Mouse (Mus musculus): ENCODE results near the gene Kidins220.

DNA sequence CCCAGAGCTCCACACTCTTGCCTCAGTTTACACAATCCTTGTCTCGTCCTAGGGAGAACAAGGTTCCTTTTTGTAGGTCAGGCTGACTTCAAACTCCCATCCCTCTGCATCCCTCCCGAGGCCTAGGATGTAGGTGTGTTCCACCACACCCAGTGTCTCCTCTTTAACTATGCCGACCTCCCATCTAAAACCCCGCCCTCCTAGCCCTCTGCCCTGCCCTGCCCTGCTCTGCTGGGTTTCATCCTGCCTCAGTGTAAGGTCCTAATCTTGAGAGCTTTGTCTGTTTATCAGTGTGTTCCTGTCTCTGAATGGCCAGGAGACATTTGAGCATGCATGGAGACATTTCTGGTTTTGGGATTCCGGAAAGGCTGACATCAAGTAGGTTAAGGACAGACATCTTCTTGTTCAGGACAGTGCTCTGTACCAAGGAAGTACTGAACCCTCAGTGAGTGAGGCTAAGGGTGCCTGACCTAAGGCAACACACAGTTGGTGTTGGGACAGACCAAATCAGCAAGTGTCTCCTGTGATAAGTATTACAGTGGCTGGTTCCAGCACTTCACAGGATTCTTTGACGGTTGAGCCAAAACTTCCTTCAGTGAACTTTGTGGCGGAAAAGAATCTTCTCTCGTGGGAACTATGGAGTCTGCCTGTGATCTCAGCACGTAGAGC lies 32.0 kb upstream of the Kidins220 start:
- no peak for TF ChIP-seq CTCF (IDR thresholded peaks at IDR 0.05; ENCODE audit: borderline replicate concordance, control insufficient read depth, extremely low read depth, insufficient read depth, low read length, poor library complexity)
- TF ChIP-seq POLR2A (IDR thresholded peaks at IDR 0.05; ENCODE audit: control insufficient read depth, extremely low read depth, insufficient read depth, low read length, poor library complexity) = no peak

All from thymus, adult 2 months (tissue).